Mouse (Mus musculus): ENCODE results near the gene Obp2b.
"Not testable (repeated sequence)": the region's sequence is repeated elsewhere in the genome, so short reads cannot be mapped to it uniquely, and the experiment has no call there.

Obp2b gene

GRCm38 (mm10) chr2:25736709-25737108 lies at the start of gene Obp2b:
TSS of gene Obp2b (plus strand) at chr2:25737009.
- not testable (repeated sequence) for DNase-seq (ENCODE audit: low read depth)

- DNase-seq (ENCODE audit: low read depth): peak; percentile 77
Measured at GRCm38 (mm10) chr2:25694605-25695004, 42.2 kb upstream of the Obp2b start.

DNA sequence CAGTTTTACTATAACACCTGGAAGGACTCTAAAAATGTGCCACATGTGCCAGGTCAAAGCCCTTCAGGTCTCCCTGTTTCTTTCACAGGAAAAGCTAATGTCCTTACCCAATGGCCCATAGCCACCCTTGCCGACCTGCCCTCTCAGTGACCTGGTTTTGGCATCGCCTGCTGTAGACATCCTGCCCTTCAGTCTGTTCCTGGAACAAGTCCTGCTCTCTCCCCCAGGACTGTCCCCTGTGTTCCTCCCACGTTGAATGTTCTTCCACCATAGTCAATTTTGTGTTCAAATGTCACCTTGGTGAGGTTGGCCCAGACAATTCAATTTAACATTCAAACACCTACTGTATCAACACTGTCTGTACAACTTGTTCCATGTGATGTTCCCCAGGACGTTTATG lies 39.9 kb upstream of the Obp2b start:
- no peak for DNase-seq (ENCODE audit: low read depth)

DNA sequence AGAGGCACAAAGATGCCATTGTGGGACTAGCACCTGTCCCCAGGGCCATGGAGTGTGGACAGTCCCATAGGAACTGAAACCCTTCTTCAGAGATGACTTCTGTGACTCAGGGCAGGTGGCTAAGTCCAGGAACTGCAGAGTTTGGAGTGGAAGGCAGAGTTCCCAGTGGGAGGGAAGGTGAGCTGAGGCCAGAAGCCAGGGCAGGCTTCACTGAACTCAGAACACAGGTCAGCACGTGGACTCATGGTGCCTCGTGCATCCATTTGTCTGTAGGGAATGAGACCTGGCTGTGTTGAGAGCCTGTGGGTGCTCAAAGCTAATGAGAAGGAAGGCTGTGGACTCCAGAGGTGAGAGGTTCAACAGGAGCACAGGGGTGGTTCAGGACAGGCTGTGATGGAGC lies 38.1 kb upstream of the Obp2b start:
- DNase-seq (ENCODE audit: low read depth): no peak

DNA sequence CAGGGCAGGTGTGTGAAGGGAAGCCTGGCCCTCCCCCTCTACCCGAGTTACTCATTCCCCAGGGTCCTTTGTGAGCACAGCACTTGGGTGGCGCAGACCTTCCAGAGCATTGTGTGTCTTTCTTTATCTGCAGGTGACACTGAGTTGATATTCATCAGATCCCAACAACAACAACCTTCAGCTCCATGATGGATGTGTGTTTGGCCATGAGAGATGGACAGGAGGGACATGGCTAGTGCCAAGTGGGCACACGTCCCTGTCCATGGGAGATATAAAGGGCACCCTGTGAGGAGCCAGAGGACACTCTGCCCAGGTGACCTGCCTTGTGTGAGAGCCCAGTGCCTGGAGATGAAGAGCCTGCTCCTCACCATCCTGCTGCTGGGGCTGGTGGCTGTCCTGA lies 37.1 kb upstream of the Obp2b start, which contains the start of gene Obp2a:
Gene Obp2a (plus strand): TSS at position 301 of the 400 bp plus-strand sequence.
- not testable (repeated sequence) for DNase-seq (ENCODE audit: low read depth)

GRCm38 (mm10) chr2:25701001-25701400 lies 35.8 kb upstream of the Obp2b start:
- DNase-seq (ENCODE audit: low read depth): no peak

GRCm38 (mm10) chr2:25703706-25704105 lies 33.1 kb upstream of the Obp2b start:
- no peak for DNase-seq (ENCODE audit: low read depth)

DNA sequence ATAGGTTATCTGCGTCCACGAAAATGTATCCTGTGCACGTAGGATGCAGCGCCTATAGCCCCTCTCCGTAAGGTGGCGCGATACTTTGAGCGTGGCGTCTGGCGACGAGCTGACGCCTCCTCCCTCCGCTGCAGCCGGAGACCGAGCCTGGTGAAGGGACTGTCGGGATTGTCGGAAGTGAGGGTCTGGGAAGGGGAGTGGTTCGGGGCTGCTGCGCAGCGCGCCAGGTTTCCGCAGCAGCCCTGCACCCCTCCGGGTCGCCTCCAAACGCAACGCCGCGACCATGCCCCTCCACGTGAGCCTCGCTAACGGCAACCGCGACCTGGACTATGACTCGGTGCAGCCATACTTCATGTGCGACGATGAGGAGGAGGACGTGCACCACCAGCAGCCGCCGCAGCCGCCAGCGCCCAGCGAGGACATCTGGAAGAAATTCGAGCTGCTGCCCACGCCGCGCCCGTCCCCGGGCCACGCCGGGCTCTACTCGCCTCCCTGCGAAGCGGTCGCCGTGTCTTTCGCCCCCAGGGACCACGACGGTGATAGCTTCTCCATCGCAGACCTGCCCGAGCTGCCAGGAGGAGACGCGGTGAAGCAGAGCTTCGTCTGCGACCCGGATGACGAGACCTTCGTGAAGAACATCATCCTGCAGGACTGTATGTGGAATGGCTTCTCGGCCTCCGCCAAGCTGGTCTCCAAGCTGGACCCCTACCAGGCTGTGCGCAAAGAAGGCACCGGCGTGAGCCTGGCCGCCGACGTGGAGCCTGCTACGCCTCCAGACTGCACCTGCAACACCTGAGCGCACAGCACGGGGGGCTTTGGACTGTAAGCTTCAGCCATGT lies 29.9 kb upstream of the Obp2b start, which contains the start of gene Bmyc:
Gene Bmyc (plus strand): TSS at position 97 of the 839 bp plus-strand sequence.
- peak; percentile 85 for DNase-seq (ENCODE audit: low read depth)

DNA sequence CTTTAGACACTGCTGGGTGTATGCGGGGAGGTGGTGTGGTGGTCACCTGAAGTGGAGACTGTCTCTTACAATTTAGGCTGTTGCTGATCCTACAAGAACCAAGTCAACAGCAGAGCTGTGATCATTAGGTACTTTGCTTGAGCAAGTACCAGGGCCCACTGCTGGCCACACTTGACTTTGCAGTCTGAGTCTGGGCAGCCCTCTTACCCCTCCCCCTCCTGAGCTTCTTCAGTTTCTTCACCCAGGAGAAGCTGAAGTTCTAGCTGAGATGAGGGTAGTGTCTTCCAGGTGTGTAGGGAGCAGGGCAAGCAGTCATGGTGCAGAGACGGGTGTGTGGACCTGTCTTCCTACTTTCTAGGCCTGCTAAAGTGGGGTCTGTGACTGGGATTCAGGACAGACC lies 28.7 kb upstream of the Obp2b start:
- peak; percentile 59 for DNase-seq (ENCODE audit: low read depth)

DNA sequence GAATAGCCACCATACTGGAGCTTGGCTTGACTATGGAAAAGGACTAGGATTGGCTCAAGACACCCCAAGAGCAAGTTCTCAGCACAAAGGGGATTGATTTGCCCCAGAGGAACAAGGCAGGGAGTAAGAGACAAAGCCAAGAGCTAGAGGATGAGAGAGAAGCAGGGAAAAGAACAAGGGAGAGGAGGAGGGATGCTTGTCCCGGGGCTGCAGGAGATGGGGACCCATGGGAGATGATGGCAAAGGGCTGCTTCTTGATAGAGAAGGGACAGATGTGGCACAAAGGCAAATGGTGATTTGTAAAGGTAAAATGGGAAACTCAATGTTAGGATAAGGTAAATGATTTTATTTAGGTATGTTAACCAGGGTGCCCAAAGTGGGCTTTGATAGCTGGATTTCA lies 27.8 kb upstream of the Obp2b start:
- DNase-seq (ENCODE audit: low read depth): not testable (repeated sequence)

DNA sequence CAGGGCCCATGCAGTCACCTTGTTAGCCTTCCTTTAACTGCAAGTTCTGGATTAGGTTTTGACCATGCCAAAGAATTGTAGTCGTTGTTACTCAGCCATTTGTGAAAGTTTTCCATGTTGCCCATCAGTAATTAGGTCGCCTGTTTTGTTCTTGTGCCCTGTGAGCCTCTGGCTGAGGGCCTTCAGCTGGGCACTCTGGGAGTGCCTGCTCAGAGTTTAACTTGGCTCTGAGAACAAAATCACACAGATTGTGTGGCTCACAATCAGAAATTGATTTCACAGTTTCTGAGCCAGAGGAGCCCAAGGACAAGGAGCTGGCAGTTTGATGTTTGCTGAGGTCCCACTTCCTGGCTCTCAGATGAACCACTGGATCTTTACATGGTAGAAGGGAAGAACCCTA lies 27.0 kb upstream of the Obp2b start:
- DNase-seq (ENCODE audit: low read depth): not testable (repeated sequence)

DNA sequence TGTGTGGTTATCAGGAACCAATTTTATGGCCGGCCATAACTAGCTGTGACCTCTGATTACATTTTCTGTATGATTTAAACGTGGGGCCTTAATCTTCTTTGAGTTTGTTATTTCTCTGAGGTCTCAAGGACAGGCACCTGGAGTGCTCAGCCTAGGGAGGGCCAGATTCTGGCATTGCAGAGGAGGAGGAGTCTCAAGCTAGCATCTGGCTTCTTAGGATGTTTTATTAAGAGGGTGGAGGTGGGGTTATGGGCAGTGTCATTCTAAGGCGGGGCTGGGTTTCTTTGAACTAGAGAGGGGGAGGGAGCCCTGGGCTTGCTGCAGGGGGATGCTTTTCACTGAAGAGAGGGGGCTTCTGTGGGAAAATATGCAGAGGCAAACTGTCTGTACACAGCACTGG lies 25.2 kb upstream of the Obp2b start:
- not testable (repeated sequence) for DNase-seq (ENCODE audit: low read depth)

DNA sequence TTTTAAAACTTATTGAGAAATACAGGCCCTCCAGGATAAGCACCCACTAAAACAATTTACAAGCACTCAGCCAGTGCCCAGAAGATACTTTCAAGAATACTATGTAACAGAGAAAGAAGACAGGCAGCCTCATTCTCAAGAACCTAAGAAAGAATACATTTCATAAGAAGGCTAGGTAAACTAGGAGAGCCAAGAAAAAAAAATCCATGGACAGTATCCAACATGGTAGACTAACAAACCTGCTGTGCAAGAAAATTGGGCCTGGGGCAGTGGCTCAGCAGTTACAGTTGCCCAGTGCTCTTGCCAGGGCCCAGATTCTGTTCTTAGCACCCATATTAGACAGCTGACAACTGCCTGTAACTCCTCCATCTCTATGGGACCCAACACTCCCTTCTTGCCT lies 19.6 kb upstream of the Obp2b start:
- DNase-seq (ENCODE audit: low read depth): no peak

DNA sequence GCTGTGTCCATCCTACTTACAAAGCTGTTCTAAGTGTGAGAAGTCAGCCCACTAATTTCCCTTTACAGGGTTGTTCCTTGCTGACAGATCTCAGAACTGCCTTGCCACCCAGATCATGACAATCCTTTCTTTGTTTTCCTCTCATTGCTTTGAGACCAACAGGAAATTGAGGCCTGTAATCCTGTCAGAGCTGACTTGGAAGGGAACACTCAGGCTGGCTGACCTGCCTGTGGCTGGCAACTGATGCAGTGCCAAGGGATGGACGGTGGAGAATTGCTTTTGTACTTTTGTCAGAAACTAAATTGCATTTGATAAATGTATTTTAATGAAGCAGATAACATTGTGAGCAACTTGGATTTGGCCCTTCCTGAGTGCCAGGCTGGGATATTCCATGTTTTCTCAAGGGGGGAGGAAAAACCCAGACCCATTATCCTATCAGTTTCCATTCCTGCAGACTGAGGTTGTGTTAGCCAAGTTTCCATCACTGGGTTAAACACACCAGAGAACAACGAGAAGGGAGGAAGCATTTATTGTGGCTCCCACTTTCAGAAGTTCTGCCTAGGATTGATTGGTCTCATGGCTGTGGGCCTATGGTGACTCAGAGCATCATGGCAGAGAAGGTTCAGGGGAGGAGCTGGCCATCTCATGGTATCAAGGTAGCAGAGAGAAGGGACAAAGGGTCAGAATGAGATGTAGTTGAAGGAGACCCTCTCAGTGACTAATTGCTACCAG lies 3.4 kb upstream of the Obp2b start:
- DNase-seq (ENCODE audit: low read depth): no peak

DNA sequence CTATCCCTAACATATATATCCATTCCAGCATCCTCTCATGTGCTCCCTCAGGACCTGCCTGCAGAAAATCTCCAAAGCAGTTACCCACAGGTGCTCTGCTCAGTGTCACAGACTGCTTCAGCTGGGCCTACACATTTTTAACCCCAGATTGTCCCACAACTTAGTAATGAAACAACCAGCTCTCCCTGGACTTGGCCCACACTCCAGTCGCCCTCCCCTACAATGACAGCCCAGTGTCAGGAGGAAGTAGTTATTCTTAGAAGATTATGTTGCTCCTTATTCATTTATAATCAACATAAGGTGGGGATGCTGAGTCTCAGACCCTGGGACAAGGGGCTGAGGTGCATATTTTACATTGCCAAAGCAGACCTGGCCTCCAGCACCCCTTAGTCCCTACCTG lies 4.9 kb downstream of the Obp2b start:
- DNase-seq (ENCODE audit: low read depth): no peak

GRCm38 (mm10) chr2:25754201-25754600 lies 17.4 kb downstream of the Obp2b start:
- DNase-seq (ENCODE audit: low read depth): no peak

DNA sequence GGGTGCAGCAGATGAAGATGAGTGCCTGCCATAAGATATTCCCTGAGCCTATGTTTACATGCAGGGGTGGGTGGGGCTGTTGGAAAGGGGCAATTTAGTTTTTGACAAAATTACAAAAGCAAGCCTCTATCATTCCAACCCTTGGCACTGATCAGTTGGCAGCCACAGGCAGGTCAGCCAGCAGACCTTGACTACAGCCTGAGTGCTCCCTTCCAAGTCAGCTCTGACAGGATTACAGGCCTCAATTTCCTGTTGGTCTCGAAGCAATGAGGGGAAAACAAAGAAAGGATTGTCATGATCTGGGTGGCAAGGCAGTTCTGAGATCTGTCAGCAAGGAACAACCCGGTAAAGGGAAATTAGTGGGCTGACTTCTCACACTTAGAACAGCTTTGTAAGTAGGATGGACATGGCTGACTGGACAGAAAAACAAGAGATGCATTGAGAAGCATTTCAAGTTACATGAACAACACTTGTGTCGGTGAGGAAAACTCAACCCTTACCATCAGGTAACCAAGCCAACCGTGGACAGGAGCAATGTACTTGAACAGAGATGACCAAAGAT lies 21.3 kb downstream of the Obp2b start:
- no peak for DNase-seq (ENCODE audit: low read depth)

DNA sequence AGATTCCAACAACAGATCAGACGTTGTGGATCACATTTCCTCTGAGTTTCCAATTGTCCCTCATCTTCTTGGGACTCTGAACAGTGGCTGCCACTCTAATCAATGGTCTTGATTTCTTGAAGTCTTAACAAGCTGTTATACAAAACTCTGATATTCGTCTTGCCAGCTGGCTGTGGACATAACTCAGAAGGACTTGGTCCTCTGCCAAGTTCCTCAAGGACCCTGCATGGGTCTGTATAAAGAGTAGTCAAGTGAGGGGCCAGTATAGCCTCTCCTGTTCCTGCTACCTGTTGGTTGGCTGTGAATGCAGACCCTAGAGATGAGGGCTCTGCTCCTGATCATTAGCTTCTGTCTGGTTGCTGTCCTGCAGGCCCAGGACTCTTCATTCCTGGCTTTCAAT lies 28.5 kb downstream of the Obp2b start, which contains the start of gene Lcn3:
Gene Lcn3 (plus strand): TSS at position 301 of the 400 bp plus-strand sequence.
- DNase-seq (ENCODE audit: low read depth): no peak

GRCm38 (mm10) chr2:25767764-25768163 lies 31.0 kb downstream of the Obp2b start:
- no peak for DNase-seq (ENCODE audit: low read depth)

DNA sequence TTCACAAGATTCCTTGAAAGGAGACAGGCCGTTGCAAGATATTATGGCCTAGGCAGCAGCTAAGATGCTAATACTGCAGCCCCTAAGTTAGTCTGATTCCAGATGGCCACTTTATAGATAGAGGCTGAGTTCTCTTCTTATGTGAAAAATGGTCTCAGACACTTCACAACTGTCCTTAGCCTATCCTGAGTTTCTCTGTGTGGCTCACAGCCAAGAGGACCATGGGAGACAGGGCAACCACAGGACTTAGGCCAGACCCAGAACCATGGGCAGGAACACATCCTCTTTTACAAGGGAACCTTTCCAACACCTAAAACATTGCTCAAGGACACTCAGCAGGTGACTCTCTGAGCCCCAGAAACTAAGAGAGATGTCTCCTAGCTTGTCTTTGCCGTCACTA lies 36.7 kb downstream of the Obp2b start:
- no peak for DNase-seq (ENCODE audit: low read depth)

- no peak for DNase-seq (ENCODE audit: low read depth)
Measured at GRCm38 (mm10) chr2:25774640-25775039, 37.8 kb downstream of the Obp2b start.

DNA sequence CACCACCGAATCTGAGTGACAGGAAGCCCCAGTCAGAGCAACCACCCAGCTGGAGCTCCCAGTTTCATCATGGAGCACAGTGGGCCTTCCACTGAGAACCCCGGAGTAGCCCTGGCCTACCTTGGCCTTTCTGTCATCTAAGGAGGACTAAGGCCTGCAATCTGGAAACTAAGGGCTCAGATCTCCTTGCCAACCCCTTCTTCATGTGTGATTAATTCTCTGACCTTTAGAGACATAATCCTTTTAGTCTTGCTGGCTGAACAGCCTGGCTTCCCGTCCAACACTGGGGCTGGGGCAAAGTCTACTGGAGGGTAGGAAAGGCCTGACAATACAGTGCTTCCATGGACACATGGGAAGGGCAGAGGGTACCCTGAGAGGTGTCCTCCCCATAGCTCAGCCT lies 39.2 kb downstream of the Obp2b start:
- DNase-seq (ENCODE audit: low read depth): no peak

- DNase-seq (ENCODE audit: low read depth): no peak
Measured at GRCm38 (mm10) chr2:25776717-25777116, 39.9 kb downstream of the Obp2b start, which contains the start of gene Lcn11. TSS of gene Lcn11 (plus strand) at chr2:25777017.

All from induced T-regulatory cell, adult 2 months (primary cell).